Mouse (Mus musculus): Measurements from ENCODE around the gene Dip2b.
"Not testable (repeated sequence)": the region's sequence is repeated elsewhere in the genome, so short reads cannot be mapped to it uniquely, and the experiment has no call there.

Gene Dip2b

GRCm38 (mm10) chr15:100225891-100226290 is 187.4 kb downstream of the Dip2b start:
- DNase-seq: peak; percentile 71 to 72

GRCm38 (mm10) chr15:100227031-100227662 is 188.7 kb downstream of the Dip2b start:
- DNase-seq: peak; percentile 37 to 41

GRCm38 (mm10) chr15:100227663-100228534 is 189.4 kb downstream of the Dip2b start, which contains the start of gene Atf1:
TSS of gene Atf1 (plus strand) at chr15:100227819.
- DNase-seq: peak; percentile 97 to 98

GRCm38 (mm10) chr15:100228535-100229336 is 190.3 kb downstream of the Dip2b start:
- no peak for DNase-seq

GRCm38 (mm10) chr15:100230655-100231054 is 192.2 kb downstream of the Dip2b start:
- no peak for DNase-seq

GRCm38 (mm10) chr15:100231616-100232525 is 193.4 kb downstream of the Dip2b start:
- no peak for DNase-seq

DNA sequence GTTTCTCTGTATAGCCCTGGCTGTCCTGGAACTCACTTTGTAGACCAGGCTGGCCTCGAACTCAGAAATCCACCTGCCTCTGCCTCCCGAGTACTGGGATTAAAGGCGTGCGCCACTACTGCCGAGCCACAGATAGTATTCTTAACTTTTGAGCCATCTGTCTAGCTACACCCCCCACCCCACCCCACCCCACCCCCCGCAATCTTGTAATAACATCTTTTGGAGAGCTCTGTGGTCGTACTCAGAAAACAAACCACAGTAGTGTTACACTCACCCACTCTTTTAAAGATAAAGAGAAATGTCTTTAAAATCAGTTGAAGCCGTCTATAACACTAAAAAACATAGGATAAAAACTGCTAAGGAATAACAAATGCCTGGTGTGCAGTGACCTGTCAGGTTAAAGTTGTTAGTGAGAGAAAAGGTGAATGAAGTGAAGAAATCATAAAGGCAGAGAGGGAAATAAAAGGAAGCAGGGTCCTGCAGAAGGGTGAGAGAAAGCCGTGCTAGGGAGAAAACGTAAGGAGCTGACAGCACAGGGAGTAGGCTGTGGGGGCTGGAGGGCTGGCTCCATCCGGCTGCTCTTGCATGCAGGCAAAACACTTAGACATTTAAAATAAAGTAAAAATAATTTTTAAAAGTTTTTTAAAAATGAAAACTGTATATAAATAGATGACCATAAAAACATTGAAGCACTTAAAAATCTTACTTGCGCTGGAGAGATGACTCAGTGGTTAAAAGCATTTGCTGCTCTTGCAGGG is 196.9 kb downstream of the Dip2b start:
- no peak for DNase-seq

DNA sequence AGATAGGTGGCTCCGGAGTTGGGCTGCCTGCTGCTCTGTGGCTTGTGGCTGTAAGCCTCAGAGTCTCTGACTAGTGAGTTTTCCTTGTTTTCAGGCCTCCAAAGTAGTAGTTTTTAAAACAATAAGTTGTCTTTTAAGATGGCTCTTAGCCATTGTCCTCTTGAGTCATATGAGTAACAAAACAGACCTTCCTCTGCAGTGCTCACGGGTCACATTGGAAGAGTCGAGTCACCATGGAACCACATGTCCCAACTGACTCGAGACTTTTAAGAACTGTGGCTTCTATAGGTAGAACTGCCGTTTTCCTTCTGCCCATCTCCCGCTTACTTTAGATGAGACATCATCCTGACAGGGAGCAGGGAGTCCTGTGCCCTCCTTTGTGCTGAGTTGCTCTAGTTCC is 198.5 kb downstream of the Dip2b start:
- DNase-seq: no peak

- DNase-seq: no peak
Observed at GRCm38 (mm10) chr15:100241780-100242179, 203.3 kb downstream of the Dip2b start.

DNA sequence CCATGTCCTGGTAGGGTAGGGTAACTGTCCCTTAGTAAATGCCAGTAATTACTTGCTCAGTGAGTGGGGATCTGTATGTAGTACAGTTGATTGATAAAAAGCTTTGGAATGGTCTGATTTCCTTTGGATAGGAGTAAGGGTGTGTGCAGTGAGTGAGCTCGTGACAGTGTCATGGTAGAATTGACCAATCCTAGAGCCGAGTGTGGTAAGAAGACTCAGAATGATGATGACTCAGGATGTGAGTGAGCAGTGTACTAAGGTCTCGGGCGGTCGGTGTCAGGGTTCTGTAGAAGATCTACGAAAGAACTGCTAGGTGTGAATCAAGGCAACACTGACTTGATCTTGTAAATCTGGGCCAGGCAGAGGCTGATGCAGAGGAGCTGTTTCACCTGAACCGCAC is 207.5 kb downstream of the Dip2b start:
- no peak for DNase-seq

DNA sequence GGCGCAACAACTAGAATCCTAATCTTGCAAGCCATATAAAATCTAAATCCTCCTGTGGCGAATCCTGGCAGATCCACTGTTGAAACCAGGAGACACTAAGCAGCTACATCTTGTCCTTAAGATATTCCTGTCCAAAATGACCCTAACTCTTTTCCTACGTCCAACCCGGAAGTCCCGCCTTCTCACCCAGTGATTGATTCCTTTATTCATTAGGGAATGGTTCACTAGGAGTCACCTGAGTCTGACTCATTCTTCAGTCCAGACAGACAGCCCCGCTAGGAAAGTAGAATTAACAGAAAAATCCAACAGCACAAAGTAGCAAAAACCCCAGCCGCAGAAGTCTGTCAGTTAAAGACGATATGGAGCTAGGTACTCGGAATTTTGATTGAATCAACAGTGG is 208.8 kb downstream of the Dip2b start:
- DNase-seq: no peak

- no peak for DNase-seq
Observed at GRCm38 (mm10) chr15:100248665-100249433, 210.4 kb downstream of the Dip2b start.

DNA sequence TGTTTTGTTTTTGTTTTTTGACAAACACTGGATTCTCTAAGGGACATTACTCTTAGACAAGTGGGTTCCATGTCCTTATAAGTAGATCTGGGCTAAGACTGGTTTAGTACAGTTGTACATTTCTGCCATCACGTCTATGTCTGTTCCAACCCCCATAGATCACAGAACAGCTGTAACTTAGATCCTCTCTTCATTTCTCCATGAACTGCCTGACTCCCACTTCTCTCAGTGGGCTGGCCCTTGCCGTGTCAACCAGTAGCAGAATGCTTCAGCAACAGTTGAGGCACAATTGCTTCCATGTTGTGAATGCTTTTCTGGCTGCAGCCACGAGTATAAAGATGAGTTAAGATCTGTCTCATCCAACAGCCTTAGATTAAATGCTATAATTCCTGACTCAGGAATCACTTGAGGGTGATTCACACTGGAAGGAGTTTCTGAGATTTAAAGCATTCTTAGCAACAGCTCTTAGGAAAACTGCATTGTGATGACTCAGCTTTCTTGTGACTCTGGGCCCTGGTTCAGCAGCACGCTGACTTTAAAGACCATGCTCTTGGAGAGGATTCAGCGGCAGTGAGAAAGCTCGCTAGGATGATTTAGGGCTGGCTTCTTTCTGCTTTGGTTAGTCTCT is 212.8 kb downstream of the Dip2b start:
- no peak for DNase-seq

GRCm38 (mm10) chr15:100256386-100256785 is 217.9 kb downstream of the Dip2b start:
- no peak for DNase-seq

DNA sequence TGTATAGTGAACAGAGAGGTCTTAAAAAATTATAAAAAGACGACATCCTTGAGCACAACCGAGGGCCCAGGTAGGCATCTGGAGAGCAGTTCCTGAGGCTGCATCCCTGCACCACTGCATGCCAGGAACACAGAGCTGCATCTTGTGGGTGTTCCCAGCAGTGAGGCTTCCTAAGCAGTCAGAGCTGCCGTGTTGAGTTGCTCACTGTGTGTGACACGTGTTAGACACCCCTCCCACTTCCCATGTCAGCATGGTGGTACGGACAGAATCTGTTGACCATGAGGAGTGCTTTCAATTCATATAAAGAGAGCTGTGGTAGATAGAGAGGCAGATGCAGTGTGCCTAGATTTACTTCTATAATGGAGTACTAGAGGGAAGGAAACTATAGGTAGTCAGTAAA is 218.8 kb downstream of the Dip2b start:
- no peak for DNase-seq

DNA sequence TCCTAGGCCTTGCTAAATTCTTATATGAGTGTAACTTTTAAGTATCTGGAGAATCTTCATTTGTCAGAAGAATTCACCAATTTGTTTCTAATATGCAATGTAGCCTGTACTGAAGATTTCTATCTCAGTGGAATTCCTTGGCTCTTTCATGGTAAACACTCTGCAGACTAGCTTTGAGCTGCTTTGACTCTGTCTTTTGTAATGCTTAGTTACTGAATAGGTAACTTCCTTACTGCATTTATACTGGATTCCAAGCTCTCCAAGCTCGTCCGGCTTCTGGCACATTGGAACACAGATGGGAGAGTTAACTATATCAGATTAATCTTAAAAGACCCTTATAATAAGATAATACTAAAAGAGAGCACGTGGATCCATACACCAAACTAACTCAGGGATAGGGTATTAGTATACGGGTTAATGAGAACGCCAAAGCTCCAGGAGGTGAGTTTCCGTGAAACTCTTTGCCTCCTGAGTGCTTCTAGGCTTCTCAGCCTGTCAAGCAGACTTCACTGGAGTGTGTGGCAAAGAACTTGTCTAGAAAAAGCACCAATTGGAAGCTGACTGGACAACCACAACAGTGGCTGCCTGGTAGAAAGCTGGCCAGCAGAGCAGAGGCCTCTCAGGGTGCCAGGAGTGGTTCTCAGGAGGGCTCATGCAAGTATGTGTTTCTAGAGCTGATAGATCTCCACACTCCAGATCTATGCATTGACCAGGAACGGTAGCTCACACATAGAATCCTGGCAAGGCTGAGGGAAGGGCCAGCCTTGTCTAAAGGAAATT is 220.4 kb downstream of the Dip2b start:
- DNase-seq: no peak

- DNase-seq: not testable (repeated sequence)
Observed at GRCm38 (mm10) chr15:100260351-100260750, 221.9 kb downstream of the Dip2b start.

DNA sequence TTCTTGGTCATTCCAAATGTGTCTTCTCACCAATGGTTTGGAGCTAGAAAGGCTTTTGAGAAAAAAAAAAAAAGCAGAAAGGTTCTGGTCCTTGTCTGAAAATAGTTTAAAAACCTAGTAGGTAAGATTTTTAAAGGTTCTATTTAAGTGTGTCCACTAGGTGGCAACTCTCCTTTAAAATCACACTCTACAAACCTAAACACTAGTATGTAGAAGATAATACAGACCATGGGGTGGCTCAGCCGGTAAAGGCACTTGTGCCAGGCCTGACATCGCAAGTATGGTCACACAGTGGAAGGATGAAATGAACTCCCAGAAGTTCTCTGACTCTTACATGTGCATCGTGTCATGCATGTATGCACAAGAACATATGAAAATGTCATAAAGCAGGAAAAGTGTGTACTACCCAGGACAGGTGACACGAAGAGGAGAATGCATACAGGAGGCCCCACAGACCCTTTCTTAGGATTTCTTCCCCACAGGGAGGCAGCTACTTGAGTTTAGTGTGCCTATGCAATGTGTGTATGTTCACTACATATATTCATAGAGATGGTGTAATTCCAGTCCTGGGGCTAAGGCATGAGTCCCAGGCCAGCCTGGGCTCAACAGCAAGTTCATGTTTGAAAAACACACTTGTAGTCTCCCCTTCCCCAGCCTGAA is 224.9 kb downstream of the Dip2b start:
- DNase-seq: peak in 1 of 2 experiments; percentile 25

Measured in cerebellum, postnatal 25 days (tissue).